Mouse (Mus musculus) cerebellum, adult (tissue): ENCODE measurements around the gene Ube2s.
A peak's percentile ranks its signal among the peaks of the same experiment; 100 is the strongest.
"Not testable (repeated sequence)": the region's sequence is repeated elsewhere in the genome, so short reads cannot be mapped to it uniquely, and the experiment has no call there.

Source experiments
- ATAC-seq: cut with Nextera tagmentation; 2 replicates; pipeline ENCODE4 v1.9.2; 2017; ENCODE audit warnings: mild to moderate bottlenecking, moderate library complexity, mixed read lengths; ENCODE audit not compliant: insufficient number of reproducible peaks, low FRiP score, low TSS enrichment

Ube2s gene

GRCm38 (mm10) chr7:4812303-4813104, at the start of gene Ube2s:
Ube2s (minus strand) TSS chr7:4812590.
- peak; percentile 99 for ATAC-seq

GRCm38 (mm10) chr7:4860926-4861325, 48.5 kb upstream of the Ube2s start:
- not testable (repeated sequence) for ATAC-seq

- no peak for ATAC-seq
Measured at GRCm38 (mm10) chr7:4859418-4859978, 47.1 kb upstream of the Ube2s start.

- ATAC-seq = no peak
Measured at GRCm38 (mm10) chr7:4857321-4857720, 44.9 kb upstream of the Ube2s start.

GRCm38 (mm10) chr7:4856508-4856907, 44.1 kb upstream of the Ube2s start:
- ATAC-seq = no peak

- ATAC-seq = no peak
Measured at GRCm38 (mm10) chr7:4853613-4854012, 41.2 kb upstream of the Ube2s start.

GRCm38 (mm10) chr7:4851315-4851688, 38.9 kb upstream of the Ube2s start:
- no peak for ATAC-seq

GRCm38 (mm10) chr7:4850621-4851314, 38.4 kb upstream of the Ube2s start:
- ATAC-seq = no peak

GRCm38 (mm10) chr7:4849372-4849771, 37.0 kb upstream of the Ube2s start:
- no peak for ATAC-seq

- ATAC-seq = no peak; the same call in 1 of the 2 replicates
Measured at GRCm38 (mm10) chr7:4844917-4845309, 32.5 kb upstream of the Ube2s start.

- no peak for ATAC-seq
Measured at GRCm38 (mm10) chr7:4844245-4844916, 32.0 kb upstream of the Ube2s start, which contains the start of gene Shisa7. Shisa7 (minus strand) TSS chr7:4844696.

GRCm38 (mm10) chr7:4843604-4844244, 31.3 kb upstream of the Ube2s start:
- no peak for ATAC-seq

- no peak for ATAC-seq
Measured at GRCm38 (mm10) chr7:4842634-4843131, 30.3 kb upstream of the Ube2s start.

- no peak for ATAC-seq
Measured at GRCm38 (mm10) chr7:4842077-4842476, 29.7 kb upstream of the Ube2s start.

- ATAC-seq = no peak
Measured at GRCm38 (mm10) chr7:4837639-4838038, 25.2 kb upstream of the Ube2s start.

GRCm38 (mm10) chr7:4836351-4836792, 24.0 kb upstream of the Ube2s start:
- peak; percentile 92 for ATAC-seq

GRCm38 (mm10) chr7:4835631-4836327, 23.4 kb upstream of the Ube2s start:
- ATAC-seq = no peak

- no peak for ATAC-seq
Measured at GRCm38 (mm10) chr7:4830476-4830875, 18.1 kb upstream of the Ube2s start.

GRCm38 (mm10) chr7:4825365-4825764, 13.0 kb upstream of the Ube2s start:
- no peak for ATAC-seq
